Mouse (Mus musculus) thymus, adult 2 months (tissue): ENCODE measurements around the gene Zfp710. TPM values are rescaled to one million over a fixed set of nuclear protein-coding genes. Genes with fewer than 3 reads are reported as not detected.

ENCODE experiments used
- DNase-seq: peaks from one replicate; pipeline ENCODE4 v3.0.0; 2021
- H3K27ac ChIP-seq: fragments of 200-500 bp; 2 replicates; pipeline ENCODE4 v1.5.1; 2012; ENCODE audit warnings: low read length, control low read depth; ENCODE audit not compliant: control insufficient read depth, insufficient read depth
- H3K27me3 ChIP-seq: fragments of 200-500 bp; 2 replicates; pipeline ENCODE4 v1.6.1; 2012; ENCODE audit warnings: mild to moderate bottlenecking, low read length, moderate library complexity, mixed read lengths; ENCODE audit not compliant: control insufficient read depth, insufficient read depth
- H3K36me3 ChIP-seq: fragments of 200-500 bp; 2 replicates; pipeline ENCODE4 v1.6.1; 2012; ENCODE audit warnings: mild to moderate bottlenecking, low read length, moderate library complexity; ENCODE audit not compliant: control insufficient read depth, insufficient read depth
- H3K4me1 ChIP-seq: fragments of 200-500 bp; replicated peaks from 2 replicates; pipeline ENCODE4 v1.6.1; 2012; ENCODE audit warnings: low read length; ENCODE audit not compliant: control insufficient read depth, insufficient read depth
- H3K4me3 ChIP-seq: fragments of 200-500 bp; 2 replicates; pipeline ENCODE4 v1.5.1; 2012; ENCODE audit warnings: mild to moderate bottlenecking, low read length, control low read depth, moderate library complexity; ENCODE audit not compliant: control insufficient read depth, insufficient read depth
- CTCF ChIP-seq: fragments of 200-500 bp; IDR thresholded peaks from 2 replicates; pipeline ENCODE4 v1.5.1; 2012; ENCODE audit warnings: mild to moderate bottlenecking, control low read depth, low read length, moderate library complexity, borderline replicate concordance; ENCODE audit not compliant: control insufficient read depth, poor library complexity, insufficient read depth; ENCODE audit errors: extremely low read depth
- POLR2A ChIP-seq: fragments of 200-500 bp; IDR thresholded peaks from 2 replicates; pipeline ENCODE4 v1.6.1; 2012; ENCODE audit warnings: mild to moderate bottlenecking, low read length, control low read depth, moderate library complexity; ENCODE audit not compliant: control insufficient read depth, poor library complexity, insufficient read depth; ENCODE audit errors: extremely low read depth
- WGBS: fragments of 180-500 bp; shearing (Covaris S2); methylation state at CpG from one replicate; pipeline ENCODE4 v1.1.7; 2018; 5-methylcytosine and 5-hydroxymethylcytosine counted together
- polyA plus RNA-seq: library from polyadenylated mRNA; depleted of rRNA; stranded (reverse); fragments of >200 nt; gene quantifications from 2 replicates; pipeline ENCODE4 v1.2.3, GENCODE M21; 2012

Zfp710 gene
- polyA plus RNA-seq, 1 experiment, result 62.1 TPM

DNA sequence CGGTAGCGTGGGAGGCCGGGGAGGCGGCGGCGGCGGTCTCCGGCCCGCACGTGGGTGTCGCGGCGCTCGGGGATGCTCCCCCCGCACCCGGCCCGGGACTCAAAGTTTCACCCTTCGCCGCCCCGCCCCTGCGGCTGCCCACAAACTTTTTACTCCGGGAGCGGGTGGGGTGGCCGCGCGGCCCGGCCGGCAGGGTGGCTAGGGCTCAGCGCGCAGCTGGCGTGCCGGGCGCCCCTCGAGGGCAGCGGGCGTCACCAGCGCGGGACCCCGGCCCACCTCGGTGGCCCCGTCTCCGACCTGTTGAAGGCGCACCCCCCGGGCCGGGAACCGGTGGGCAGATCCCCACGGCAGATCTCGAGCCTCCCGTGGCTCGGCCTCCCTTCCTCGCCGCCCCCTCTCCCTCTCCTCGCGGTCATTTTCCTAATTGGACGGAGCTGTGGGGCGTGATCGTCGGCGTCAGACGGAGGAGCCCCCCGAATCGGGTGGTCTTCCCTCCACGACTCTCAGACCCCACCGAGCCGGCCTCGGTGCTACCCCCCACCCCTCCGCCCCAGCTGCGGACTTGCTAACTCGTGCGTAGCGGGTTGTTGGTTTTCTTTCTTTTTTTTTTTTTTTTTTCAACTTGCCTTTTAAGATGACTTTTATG is 2.5 kb downstream of the Zfp710 start:
- Histone ChIP-seq H3K27me3 (no peaks in the 10 kb centered on the region), H3K4me3 (peak overlapping the region; percentile 74), H3K27ac (peak overlapping the region; percentile 44; the same call in 1 of the 2 replicates), H3K4me1 (peaks cover 28% of the 10 kb centered on the region), H3K36me3 (no peaks in the 10 kb centered on the region)
- under 1% methylated on average over 65 of the region's 71 CpGs for WGBS
- no peak for TF ChIP-seq CTCF
- no peak for TF ChIP-seq POLR2A
- peak; percentile 72 for DNase-seq

DNA sequence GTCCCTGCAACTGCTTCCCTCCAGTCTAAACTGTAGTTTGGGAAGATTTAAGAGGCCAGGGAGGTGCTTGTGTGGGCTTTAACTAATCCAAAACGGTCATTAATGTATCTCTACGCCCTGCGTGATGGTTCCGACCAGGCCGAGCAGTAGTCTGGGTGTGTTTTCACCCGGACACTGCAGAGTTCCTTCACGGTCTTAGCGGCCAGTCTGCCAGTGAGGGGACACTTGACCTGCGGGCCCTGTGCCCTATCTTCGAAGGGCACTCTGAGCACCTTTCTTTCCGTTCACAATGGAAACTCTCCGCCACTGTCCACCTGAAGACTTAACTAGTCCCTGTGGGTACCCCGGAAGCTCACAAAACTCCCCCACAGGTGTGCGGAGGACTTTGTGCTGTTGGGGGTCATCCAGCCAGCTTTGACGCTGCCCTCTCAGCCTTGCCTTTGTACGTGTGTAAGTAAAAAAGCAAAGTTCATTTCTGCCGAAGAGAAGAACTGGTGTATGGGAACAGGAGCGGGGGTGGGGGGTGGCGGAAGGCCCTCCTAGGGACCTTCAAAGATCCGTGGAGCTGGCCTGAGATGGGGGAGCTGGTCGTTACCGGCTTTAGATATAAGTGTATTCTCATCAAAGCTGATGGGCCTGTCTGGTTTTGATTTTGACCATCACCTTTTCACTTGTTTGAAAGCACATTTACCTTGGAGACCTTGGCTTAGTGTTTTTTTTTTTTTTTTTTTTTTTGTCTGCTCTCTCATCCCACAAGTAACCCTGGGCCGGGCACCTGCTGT is 3.2 kb downstream of the Zfp710 start:
- no peak for TF ChIP-seq CTCF
- no peak for TF ChIP-seq POLR2A
- H3K36me3 ChIP-seq, result no peaks in the 10 kb centered on the region
- H3K4me1 ChIP-seq, result peaks cover 36% of the 10 kb centered on the region
- H3K27ac ChIP-seq, result peak overlapping the region; percentile 44; the same call in 1 of the 2 replicates
- peak; percentile 42 for DNase-seq
- 4% methylated on average over 23 of the region's 23 CpGs for WGBS
- H3K4me3 ChIP-seq, result peak overlapping the region; percentile 74
- no peaks in the 10 kb centered on the region for H3K27me3 ChIP-seq

DNA sequence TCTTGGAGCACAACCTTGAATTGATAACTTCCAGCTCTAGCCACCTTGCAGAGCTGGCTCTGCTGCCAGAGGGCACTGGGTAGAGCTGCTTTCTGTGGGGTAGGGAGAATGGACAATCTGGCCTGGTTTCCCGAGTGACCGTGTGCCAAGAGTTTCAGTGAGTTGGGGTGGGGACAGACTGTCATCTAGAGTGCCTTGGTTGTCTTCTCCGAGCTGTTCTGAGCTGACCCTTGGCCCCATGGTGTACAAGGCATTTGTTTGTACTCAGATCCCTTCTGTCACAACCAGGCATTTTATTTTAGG is 3.8 kb downstream of the Zfp710 start:
- Histone ChIP-seq H3K27me3 (no peaks in the 10 kb centered on the region), H3K4me3 (peak overlapping the region; percentile 13; the same call in 1 of the 2 replicates), H3K4me1 (peaks cover 39% of the 10 kb centered on the region), H3K36me3 (no peaks in the 10 kb centered on the region), H3K27ac (no peak overlapping the region)
- TF ChIP-seq CTCF (no peak), POLR2A (no peak)
- WGBS, result 40% methylated on average over 3 of the region's 3 CpGs
- DNase-seq, result no peak

DNA sequence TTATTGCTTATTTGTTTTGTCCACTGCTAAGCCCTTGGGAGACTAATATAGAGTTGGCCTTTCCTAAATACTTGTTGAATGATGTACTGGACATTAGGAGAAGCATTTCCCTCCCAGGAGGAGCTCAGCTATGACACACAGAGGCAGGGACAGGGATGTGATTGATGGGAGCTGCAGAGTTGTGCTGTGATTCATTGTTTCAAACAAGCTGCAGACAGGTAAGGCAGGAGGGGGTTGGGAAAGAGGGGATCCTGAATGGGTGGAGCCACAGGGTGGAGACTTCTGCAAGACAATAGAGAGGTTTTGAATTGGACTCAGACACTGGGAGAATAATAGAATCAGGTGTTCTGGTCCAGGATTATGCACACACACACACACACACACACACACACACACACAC is 5.4 kb downstream of the Zfp710 start:
- no peaks in the 10 kb centered on the region for H3K27me3 ChIP-seq
- no peak for DNase-seq
- no peak overlapping the region for H3K4me3 ChIP-seq
- H3K4me1 ChIP-seq, result peaks cover 39% of the 10 kb centered on the region
- H3K27ac ChIP-seq, result no peak overlapping the region
- no peaks in the 10 kb centered on the region for H3K36me3 ChIP-seq
- TF ChIP-seq POLR2A, result no peak
- TF ChIP-seq CTCF, result no peak

DNA sequence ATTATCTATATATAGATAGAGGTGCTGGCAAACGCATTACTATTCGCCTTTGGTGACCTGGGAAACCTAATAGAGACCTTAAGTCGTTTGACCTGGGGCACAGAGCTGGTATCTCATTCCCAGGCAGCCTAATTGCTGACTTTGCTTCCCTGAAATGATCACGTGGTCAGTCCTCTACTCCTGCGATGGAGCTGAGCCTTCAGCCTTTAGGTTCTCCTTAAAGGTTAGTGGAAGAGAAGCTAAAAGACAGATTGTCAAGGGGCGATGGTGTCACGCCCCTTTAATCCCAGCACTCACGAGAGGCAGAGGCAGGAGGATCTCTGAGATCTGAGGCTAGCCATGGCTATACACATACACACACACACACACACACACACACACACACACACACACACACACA is 5.9 kb downstream of the Zfp710 start:
- H3K4me1 ChIP-seq, result peaks cover 39% of the 10 kb centered on the region
- H3K27ac ChIP-seq, result no peak overlapping the region
- WGBS, result 95% methylated on average over 8 of the region's 8 CpGs
- no peak for TF ChIP-seq CTCF
- TF ChIP-seq POLR2A, result no peak
- H3K4me3 ChIP-seq, result no peak overlapping the region
- DNase-seq, result no peak
- H3K27me3 ChIP-seq, result no peaks in the 10 kb centered on the region
- no peaks in the 10 kb centered on the region for H3K36me3 ChIP-seq

DNA sequence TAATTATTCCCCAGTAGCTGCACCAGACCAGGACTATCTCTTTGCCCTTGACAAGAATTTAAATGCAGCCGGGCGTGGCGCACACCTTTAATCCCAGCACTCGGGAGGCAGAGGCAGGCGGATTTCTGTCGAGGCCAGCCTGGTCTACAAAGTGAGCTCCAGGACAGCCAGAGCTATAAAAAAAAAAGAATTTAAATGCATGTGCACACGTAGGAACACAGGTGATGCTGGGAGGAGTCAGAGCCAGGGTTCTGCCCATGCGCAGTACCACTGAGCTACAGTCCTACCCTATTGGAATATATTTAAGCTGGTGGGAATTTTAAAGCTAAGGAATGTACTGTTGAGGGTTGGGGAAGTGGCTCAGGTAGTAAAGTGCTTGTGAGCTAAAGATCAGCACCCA is 6.4 kb downstream of the Zfp710 start:
- Histone ChIP-seq H3K4me3 (no peak overlapping the region), H3K27ac (no peak overlapping the region), H3K36me3 (no peaks in the 10 kb centered on the region), H3K4me1 (peaks cover 39% of the 10 kb centered on the region), H3K27me3 (no peaks in the 10 kb centered on the region)
- DNase-seq, result no peak
- 97% methylated on average over 8 of the region's 8 CpGs for WGBS
- TF ChIP-seq POLR2A, result no peak
- TF ChIP-seq CTCF, result no peak
